Mouse (Mus musculus) CD4-positive helper T cell, adult 2 months (primary cell): ENCODE results near the gene Adgrg7.

Experiments used
- DNase-seq: peaks from one replicate; pipeline ENCODE4 v3.0.0-alpha.2; 2012; ENCODE audit warnings: low read depth, missing footprints, low spot score

Gene Adgrg7

DNA sequence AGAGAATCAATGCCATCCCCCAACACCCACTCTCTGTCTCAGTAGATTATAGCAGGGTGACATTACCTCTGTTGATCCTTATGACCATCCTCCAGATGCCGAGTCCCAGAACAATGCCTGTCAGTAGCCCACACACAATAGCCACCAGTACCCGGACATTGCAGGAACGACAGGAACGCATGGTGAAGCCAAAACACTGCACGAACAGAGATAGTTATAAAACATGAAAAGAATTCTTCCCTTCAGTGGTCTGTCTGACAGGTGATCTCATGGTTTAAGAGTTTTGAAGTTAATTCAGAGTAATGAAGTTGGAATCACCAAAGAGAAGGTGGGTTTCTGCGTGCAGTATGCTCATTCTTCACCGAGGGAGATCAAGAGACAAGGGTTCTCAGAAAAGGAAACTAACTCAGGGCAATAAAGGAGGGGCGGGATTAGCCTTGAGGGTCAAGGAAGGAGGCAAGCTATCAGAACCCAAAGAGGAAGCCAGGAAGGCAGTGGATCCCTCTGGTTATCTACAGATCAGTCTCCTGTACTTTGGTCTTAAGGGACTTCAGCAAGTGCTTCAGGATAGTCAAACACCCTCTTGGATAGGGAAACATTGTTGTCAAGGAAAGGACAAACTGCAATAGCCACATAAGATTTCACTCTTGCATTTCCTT lies at the start of gene Adgrg7:
Adgrg7 (minus strand) TSS at position 375 of the 659 bp plus-strand sequence.
- DNase-seq, result no peak

DNA sequence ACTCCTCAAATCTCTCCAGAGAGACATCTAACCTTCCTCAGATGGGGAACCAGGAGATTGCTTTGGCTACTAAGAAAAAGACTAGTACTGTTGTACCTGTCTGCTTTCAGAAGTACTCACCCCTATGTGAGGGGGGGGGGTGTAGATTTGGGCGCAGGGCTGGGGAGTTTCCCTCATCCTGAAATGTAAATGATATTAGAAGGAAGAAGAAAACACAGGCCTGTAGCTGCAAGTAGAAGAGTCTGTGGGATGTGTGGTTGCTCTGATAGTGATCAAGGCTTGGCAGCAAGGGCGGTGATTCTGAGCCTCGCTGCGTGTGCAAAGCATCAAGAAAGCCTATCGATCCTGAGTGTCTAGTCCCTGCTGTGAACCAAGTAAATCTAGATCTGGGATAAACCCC lies 47.3 kb upstream of the Adgrg7 start:
- peak; percentile 1 for DNase-seq

DNA sequence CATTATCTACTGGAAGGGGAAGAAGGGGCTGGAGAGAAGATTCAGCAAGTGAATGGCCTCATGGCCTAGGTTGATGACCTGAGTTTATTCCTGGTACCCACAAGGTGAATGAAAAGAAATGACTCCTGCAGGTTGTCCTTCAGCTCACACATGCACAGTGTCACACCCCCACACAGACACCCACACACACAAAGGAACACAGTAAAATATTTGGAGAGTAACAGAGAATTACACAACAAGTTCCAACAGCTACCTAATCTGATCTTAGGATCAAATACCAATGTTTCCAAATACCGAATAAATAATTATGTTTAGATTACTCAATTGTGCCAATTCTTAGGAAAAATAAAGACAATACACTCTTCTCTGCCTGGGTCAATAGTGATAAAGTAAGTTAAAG lies 37.7 kb upstream of the Adgrg7 start:
- no peak for DNase-seq

DNA sequence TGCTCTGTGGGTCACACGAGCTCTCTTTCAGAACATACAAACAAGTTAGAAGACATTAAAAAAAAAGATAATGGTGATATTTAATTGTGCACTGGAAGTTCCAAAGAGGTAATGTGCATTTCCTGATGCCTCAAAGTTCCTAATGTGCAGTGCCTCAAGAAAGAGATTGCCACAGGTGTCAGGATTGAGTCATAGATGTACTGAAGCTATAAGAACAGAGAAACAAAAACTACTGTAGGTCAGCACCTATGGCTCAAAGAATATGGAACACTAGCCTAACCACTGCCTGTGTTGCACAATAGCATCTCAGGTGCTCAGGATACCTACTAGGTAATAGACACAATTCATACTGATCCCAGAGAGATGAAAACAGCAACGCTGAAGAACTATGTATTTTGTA lies 36.3 kb upstream of the Adgrg7 start:
- DNase-seq, result no peak

DNA sequence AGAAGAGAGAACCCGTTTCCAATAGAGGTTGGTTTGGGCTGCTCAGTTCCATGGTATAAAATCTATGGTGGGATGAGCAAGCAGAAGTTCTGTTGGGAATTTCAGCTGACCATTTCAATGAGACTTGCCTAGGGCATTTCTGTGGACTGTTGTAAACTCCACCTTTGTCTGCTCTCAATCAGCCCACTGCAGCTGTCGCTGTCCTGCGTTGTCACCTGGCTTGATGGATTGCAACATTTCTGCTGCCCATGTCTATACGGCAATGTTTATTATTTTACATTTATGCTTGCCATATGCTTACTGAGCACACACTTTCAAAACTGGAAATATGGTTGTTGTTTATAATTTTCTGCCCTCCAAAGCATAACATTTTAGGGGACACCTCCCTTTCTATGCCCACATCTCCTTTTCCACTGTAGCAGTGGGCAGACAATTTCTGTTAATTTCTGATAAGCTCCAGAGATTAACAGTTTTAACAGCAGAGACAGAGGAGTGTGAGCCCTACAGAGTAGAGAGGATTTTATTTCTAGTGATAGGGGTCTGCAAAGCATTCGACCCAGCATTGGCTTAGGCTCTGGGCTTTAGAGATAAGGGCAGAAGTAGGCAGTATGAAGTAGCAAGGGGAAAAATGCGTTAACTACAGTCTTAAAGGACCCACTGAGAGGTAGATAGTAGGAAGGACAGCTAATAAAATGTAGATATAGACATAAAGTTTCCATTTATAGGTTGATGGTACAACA lies 5.9 kb upstream of the Adgrg7 start:
- no peak for DNase-seq

DNA sequence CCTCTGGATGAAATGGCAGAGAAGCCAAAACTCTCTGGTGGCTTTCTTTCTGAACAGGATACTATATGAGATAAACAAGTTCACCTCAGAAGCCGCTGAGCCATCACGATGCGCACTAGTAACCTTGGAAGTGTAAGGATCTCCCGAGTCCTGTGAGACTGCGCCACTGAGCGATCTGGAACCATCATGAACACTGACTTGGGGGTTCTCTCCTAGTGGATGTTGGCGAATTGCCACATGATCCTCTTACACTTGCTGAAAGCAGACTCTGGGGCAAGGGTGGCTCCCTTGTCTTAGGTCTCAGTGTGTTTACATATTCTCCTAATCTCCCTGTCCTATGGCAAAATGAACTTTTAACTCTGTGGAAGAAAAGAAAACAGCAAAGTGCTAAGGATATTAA lies 5.3 kb upstream of the Adgrg7 start:
- no peak for DNase-seq

DNA sequence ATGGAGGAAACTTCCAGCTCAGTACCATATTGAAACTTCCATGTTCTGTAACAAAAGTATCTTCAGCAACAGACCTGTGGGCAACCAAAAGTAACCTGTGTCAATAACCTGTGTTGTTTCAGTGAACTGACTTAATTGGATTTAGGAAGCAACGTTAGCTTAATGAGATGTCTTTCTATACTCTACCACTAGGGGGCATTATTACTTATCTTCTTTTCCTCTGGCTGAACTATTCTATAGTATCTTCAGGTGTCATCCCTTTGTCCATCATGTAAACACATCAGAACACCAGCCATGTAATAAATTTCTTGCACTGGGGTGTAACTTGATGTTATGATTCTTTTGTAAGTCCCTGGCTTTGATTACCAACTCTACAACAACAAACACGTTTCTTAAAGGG lies 4.8 kb upstream of the Adgrg7 start:
- peak; percentile 42 for DNase-seq

DNA sequence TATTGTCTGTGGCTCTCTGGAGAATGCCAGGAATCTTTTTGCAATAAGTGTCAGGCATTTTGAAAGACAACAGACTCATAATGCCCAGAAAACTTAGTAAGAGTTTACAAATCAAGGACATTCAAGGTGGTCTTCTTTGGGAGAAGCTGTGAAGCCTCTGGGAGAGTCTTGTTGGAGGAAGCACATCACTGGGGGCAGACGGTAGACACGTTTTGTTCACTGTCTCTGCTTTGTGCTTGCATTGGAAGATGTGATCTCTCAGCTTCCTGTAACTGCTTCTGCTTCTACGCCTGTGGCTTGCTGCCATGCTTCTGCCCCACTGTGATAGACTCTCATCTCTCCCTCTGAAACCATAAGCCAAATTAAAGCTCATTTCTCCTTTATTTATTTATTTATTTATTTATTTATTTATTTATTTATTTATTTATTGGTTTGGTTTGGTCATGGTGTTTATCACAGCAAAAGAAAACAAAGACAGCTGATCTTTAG lies 3.9 kb upstream of the Adgrg7 start:
- DNase-seq, result no peak

DNA sequence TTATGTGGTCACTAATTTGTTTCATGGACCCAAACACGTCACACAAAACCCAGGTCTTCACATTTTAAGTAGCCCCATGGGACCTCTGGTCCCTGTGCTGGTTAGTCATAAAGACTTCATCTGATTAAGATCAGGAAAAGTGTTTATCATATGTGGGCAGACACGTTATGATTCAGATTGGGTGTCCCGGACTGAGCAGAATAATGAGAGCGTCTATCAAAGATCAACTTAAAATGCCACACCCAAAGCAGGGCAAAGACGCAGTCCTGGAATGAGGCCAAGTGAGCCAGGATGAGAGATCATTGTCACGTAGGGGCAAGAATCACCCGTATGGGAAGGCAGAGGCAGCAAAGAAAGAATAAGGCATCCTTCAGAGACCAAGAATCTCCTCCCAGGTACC lies 3.2 kb upstream of the Adgrg7 start:
- DNase-seq, result no peak

DNA sequence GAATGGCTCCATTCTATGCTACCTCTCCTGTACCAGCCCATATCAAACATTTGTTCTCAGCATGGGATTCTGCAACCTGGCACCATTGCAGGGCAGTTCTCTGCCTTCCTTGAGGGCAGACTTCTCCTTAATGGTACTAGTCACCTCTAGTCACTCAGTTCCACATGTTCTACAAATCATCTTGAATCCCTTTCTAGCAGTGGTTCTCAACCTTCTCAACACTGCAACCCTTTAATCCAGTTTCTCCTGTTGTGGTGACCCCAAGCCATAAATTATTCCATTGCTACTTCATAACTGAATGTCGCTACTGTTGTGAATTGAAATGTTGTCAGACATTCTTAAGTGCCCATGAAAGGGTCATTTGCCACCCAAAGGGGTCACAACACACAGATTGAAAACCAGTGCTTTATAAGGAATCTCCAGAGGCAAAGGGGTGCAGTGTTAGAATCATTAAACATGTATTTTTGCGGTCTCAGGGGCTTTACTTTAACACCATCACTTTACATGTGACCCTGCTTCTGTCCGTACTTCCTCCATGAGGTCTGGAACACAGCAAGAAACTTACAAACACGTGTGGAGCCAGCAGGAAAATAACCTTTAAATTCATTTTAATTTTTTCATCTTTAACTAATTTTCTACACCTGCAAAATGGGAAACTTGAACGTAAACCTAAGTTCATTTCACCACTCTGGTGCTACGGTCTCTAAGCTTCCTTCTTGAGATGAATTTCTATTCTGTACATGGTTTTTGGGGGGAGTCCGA lies 1.1 kb downstream of the Adgrg7 start:
- no peak for DNase-seq

DNA sequence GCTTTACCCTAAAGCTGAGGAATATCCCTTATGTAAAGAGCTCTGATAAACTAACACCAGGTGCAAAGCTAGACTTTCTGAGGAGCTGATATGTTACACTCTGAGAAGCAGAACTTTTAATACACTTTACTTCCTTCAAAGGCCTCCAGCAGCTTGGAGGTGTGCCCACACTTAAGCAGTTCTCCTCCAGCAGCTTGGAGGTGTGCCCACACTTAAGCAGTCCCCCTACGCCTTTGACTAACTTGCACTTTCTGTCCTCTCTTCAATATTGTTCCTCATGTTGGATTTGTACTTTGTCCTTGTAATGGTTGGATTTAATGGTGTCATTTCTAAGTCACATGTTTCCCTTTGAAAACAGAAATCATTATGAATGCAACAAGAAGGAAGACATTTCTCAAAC lies 1.9 kb downstream of the Adgrg7 start:
- no peak for DNase-seq

DNA sequence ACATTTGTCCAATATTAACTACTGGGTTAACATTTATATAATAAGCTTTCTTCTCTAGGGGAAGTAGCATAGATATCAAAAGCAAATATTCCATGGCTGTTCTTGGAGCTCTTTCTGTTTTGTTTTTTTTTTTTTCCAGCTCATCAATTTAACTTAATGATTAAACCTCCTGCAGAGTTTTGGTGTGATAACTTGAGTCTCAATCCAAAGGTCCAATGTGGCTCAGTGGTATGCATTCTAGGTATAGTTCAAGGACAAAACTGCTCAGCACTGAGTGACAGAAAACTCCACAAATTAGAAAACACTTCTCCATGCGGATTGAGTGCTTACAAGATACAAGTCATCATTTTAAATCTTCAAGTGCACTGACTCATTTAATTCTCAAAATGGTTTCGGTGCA lies 9.7 kb downstream of the Adgrg7 start:
- DNase-seq, result no peak

DNA sequence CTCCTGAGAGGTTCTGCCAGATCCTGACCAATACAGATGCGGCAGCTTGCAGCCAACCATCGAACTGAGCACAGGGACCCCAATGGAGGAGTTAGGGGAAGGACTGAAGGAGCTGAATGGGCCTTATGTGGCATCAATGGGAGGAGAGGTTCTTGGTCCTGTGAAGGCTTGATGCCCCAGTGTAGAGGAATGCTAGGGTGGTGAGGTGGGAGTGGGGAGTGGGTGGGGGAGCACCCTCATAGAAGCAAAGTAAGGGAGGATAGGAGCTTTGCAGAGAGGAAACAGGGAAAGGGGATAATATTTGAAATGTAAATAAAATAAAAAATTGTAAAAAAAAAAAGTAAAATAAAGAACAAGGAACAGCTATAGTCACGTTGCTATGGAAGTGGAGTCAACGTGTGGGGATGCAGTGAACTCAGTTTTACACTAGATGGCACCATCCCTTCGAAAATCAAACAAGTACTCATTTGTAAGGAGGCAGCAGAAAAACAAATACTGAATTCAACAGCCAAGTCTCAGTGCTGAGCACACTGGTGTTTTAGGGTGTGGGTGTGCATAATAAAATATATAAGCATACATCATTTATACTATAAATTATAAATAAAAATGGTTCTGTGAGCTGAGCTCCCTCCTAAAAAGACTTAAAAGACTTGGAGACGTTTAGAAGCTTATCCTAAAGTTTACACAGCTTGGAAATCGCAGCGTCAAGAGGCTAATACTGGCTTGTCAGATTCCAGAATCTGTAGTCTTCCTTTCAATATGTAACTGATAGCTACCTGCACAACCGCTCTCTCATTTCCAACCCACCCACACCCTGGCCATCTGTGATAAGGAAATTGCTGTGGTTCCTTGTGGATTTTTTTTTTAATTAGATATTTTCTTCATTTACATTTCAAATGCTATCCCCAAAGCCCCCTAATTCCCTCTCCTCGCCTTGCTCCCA lies 24.2 kb downstream of the Adgrg7 start:
- DNase-seq, result peak; percentile 43

DNA sequence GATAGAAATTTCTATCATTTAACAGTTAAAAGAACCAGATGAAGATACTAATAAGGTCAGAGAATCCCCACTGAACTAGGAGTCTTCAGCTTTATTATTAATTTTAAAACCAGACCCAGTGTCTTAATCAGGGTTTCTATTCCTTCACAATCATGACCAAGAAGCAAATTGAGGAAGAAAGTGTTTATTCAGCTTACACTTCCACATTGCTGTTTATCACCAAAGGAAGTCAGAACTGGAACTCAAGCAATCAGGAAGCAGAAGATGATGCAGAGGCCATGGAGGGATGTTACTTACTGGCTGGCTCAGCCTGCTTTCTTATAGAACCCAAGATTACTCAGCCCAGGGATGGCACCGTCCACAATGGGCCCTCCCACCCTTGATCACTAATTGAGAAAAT lies 66.6 kb downstream of the Adgrg7 start:
- DNase-seq, result no peak

DNA sequence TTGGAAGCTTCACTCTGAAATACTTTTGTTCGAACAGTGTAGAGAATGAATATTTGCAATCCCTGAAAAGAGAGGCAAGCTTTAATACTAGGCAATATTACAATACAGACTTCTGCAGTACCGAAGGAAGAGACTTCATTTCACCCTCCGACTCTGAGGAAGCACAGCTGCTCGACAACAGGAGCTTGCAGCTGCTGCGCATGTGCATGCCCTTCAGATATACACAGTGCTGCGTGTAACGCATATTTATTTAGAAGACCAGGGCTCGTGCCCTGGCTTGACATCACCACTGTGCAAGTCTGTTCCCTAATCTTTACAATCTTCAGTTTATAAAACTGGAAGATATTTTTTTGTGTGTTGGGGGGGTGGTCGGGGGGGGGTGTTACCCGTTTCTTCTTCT lies 70.7 kb downstream of the Adgrg7 start:
- no peak for DNase-seq

DNA sequence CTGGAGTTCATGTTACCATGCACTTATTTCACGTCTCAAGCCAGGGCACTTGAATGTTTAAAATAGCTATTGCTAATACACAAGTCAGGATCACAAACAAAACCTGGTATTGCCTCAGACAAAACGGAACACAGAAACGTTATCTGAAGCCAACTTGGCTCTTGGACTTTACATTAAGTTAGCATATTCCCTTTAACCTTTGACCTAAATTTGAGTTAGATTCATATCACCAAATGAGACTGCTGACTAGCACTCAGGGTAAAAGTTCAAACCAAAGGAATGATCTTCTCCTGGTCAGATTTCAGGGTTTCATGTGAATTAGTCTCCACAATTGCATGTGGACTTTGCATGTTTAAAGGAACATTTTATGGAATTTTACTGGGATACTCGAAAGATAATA lies 73.3 kb downstream of the Adgrg7 start:
- DNase-seq, result no peak

DNA sequence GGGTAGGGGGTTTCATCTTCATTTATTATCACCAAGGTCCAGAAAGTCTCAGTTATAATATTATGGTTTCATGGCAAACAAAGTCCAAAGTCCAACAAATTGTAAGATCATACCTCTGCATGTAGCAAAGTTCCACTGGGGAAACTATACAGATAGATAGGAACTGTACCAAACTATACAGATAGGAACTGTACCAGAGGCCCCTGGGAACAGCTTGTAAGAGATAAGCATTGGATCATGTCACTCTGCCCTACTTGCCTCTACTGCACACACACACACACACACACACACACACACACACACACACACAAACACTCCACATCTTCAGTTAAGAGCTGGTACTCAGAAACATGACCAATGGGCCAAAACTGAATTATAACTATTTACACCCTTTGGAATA lies 76.6 kb downstream of the Adgrg7 start:
- DNase-seq, result no peak

DNA sequence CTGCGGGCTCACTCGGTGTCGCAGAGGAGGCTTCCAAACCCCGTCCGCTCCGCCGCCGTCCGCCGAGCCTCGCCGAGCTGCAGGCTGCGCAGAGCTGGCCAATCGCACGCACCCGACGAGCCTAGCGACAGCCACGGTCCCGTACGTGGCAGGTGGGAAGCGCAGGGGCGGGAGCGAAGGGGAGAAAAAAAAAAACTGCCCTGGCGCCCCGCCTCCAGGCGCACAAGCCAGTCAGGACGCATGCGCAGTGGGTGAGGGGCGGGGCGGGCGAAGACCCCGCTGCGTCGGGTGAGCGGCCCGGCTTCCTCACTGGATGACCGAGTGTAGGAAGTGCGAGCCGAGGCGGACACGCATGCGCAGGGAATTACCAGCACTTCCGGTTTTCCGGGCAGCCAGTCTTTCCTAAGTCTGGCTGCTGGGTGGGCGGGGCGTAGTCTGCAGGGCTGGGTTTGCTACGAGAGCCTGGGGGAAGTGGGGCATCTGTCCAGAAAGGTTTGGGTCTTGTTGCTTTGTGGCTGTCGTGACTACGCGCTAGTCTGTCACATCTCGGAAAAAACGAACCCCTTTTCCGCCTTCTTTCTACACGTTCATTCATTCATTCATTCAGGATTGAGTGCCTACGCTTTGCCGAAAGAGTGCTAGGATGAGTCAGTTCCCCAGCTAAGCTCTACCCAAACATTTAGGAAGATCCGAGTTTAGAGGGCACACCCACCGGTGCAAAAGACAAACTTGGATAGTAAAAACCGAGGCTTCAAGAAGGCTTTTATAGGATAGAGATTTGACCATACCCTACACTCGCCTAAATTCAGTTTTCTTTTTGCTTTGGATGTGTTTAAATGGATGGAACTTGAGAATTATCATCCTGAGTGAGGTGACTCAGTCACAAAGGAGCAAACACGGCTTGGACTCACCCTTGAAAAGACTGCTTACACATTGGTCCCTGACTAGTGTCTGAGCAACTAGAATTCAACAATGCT lies 78.1 kb downstream of the Adgrg7 start, which contains the start of gene Tfg:
Tfg (minus strand) TSS at position 227 of the 977 bp plus-strand sequence.
- DNase-seq, result peak; percentile 99

DNA sequence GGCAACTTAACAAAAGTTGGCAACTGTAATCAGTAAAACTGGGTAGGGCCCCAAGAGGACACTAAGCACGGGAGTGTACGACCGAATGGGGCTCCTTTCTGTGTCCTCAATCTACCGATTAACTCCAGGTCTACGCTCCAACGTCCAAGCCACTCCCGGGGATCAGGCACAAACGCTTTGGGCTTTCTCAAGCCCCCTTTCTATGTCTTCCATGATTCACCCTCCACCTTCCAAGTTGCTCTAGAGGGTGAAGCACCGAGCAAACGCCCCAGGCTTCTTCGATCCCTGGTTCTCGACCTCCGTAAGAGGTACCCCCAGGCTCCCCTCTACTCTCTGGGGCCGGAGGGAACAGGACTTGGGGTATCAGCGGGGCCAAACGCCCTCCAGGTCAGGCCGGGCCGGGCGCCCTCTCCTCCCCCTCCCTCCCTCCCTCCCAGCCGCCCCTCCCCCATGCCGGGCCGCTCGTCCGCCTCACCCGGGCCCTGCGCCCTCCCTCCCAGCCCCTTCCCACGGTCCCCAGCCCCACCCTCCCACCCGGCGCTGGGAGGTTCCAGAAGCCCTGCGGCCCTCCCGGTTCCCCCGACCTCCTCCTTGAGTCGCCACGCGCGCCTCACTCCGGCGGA lies 79.0 kb downstream of the Adgrg7 start:
- no peak for DNase-seq

DNA sequence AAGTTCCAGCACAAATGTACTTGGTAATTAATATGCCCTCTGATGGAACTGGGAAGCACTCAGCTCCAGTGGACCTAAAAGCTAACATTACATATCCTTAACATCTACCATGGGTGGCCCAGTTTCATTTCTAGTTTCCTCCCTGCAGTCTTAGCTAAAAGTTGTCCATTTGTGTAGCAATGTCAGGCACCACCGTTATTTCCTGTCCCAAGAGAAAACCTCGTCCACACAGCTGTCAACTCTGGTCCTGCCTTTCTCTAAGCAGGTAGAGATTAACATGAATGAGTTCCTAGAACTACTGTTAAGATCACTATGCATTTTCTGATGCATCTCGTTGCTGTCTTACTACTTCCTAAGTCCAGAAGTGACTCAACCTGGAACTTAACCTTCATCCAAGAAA lies 80.0 kb downstream of the Adgrg7 start:
- peak; percentile 14 for DNase-seq
